Mouse (Mus musculus) bone marrow, adult 2 months (tissue): Measurements from ENCODE around the gene Pde1b.

Source experiments
- CTCF ChIP-seq: fragments of 200-500 bp; IDR thresholded peaks from 2 replicates; pipeline ENCODE4 v1.5.1; 2011; ENCODE audit warnings: low read length, control low read depth; ENCODE audit not compliant: control insufficient read depth, insufficient read depth
- POLR2A ChIP-seq: fragments of 200-500 bp; IDR thresholded peaks from 2 replicates; pipeline ENCODE4 v1.6.1; 2011; ENCODE audit warnings: low read depth, mild to moderate bottlenecking, control low read depth, low read length, borderline replicate concordance; ENCODE audit not compliant: control insufficient read depth

DNA sequence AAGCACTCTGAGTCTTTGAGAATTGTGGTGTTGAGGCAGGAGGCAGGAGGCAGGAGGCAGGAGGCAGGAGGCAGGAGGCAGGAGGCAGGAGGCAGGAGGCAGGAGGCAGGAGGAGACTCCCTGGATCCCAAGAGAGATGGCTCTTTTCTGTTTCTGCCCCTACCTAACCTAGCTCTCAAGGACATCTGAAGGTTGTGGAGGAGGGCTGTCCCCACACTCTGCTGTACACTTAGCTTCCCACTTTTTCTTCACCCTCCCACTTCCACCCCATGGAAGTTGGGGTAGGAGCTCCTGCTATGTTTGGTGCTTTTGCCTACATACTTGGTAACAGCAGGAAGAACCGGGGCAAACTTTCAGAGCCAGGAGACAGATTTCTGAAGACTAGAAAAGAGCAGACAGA lies 33.0 kb downstream of the Pde1b start:
- TF ChIP-seq POLR2A, result no peak
- TF ChIP-seq CTCF, result no peak
